Mouse (Mus musculus) cerebellum, adult 8-10 months (tissue): ENCODE measurements at regions not wholly inside any gene's neighbourhood (a gene's known extent, or its start where the extent isn't known, plus 50 kb on each side); places are given as distances from the start of the nearest gene placed in this dataset.

Experiments
- DNase-seq: peaks from one replicate; pipeline ENCODE4 v3.0.0; 2022

GRCm38 (mm10) chr1:52397460-52397859 lies 103.0 kb downstream of the Nab1 start:
- no peak for DNase-seq

GRCm38 (mm10) chr1:52392933-52393332 lies 107.5 kb downstream of the Nab1 start:
- no peak for DNase-seq

- DNase-seq: no peak
These were observed 111.6 kb downstream of the Nab1 start for GRCm38 (mm10) chr1:52388836-52389235.

- DNase-seq: no peak
These were observed 112.4 kb downstream of the Nab1 start for GRCm38 (mm10) chr1:52388118-52388517.

GRCm38 (mm10) chr1:52387062-52387461 lies 113.4 kb downstream of the Nab1 start:
- DNase-seq: no peak

GRCm38 (mm10) chr1:52375320-52375719 lies 125.2 kb downstream of the Nab1 start:
- DNase-seq: no peak

GRCm38 (mm10) chr1:52374666-52375065 lies 125.8 kb downstream of the Nab1 start:
- DNase-seq: no peak

- DNase-seq: no peak
These were observed 126.7 kb downstream of the Nab1 start for GRCm38 (mm10) chr1:52373817-52374216.

- no peak for DNase-seq
These were observed 133.4 kb upstream of the Gls start for GRCm38 (mm10) chr1:52366386-52366785.

GRCm38 (mm10) chr1:52363625-52364024 lies 130.6 kb upstream of the Gls start:
- DNase-seq: no peak

GRCm38 (mm10) chr1:52362976-52363375 lies 129.9 kb upstream of the Gls start:
- no peak for DNase-seq

GRCm38 (mm10) chr1:52354041-52354582 lies 121.1 kb upstream of the Gls start:
- peak; percentile 11 for DNase-seq

- no peak for DNase-seq
These were observed 109.1 kb upstream of the Gls start for GRCm38 (mm10) chr1:52342127-52342526.

- no peak for DNase-seq
These were observed 105.7 kb upstream of the Gls start for GRCm38 (mm10) chr1:52338704-52339103.

- no peak for DNase-seq
These were observed 105.2 kb upstream of the Gls start for GRCm38 (mm10) chr1:52338243-52338642.

- no peak for DNase-seq
These were observed 103.7 kb upstream of the Gls start for GRCm38 (mm10) chr1:52336696-52337095.

GRCm38 (mm10) chr1:52332013-52332412 lies 99.0 kb upstream of the Gls start:
- DNase-seq: no peak

GRCm38 (mm10) chr1:52331442-52331841 lies 98.4 kb upstream of the Gls start:
- DNase-seq: no peak

GRCm38 (mm10) chr1:52330496-52330895 lies 97.5 kb upstream of the Gls start:
- no peak for DNase-seq

GRCm38 (mm10) chr1:52328507-52328906 lies 95.5 kb upstream of the Gls start:
- DNase-seq: no peak

GRCm38 (mm10) chr1:52324356-52324755 lies 91.3 kb upstream of the Gls start:
- no peak for DNase-seq

- DNase-seq: no peak
These were observed 79.1 kb upstream of the Gls start for GRCm38 (mm10) chr1:52312076-52312633.

- DNase-seq: peak; percentile 31
These were observed 73.9 kb upstream of the Gls start for GRCm38 (mm10) chr1:52306892-52307291.

- no peak for DNase-seq
These were observed 72.9 kb upstream of the Gls start for GRCm38 (mm10) chr1:52305679-52306632.
